Mouse (Mus musculus) liver, embryonic 14.5 days (tissue): ENCODE measurements at regions not wholly inside any gene's neighbourhood (a gene's known extent, or its start where the extent isn't known, plus 50 kb on each side); places are given as distances from the start of the nearest gene placed in this dataset.

Experiments
- CTCF ChIP-seq: IDR thresholded peaks from 2 replicates; pipeline ENCODE4 v1.5.1; 2016; ENCODE audit warnings: antibody characterized with exemption, low read depth, control low read depth
- EP300 ChIP-seq: IDR thresholded peaks from 2 replicates; pipeline ENCODE4 v1.6.1; 2016; ENCODE audit warnings: antibody characterized with exemption, low read depth

DNA sequence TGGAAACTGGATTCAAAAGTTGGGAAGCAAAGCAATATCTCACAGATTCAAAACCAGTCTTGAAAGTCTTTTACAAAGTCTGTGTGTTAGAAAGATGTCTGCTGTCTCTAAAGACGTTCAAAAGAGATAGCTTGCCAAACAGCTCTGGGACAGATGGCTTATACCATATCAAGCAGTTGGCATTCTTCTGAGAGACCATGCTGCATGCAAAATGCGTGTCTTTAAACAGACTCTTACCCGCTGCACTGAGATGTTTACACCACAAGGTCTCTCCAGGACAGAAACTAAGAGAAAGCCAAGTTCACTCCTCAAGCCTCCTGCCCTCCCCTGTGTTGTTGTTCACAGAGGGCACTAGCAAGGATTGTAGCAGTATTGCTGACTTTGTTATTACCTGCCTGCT, 127.5 kb upstream of the Tmtc1 start:
- TF ChIP-seq CTCF (no peak), EP300 (no peak)
